Mouse (Mus musculus) liver, embryonic 14.5 days (tissue): Measurements from ENCODE around the gene Soat2. TPM values are rescaled to one million over a fixed set of nuclear protein-coding genes. Genes with fewer than 3 reads are reported as not detected.

ENCODE experiments used
- ATAC-seq: fragments of 200-750 bp; cut with Nextera tagmentation; 2 replicates; pipeline ENCODE4 v1.8.0; 2017; ENCODE audit warnings: moderate number of reproducible peaks, mild to moderate bottlenecking, moderate library complexity; ENCODE audit not compliant: insufficient read depth
- DNase-seq, 3 experiments: peaks; one replicate each; pipeline ENCODE4 v3.0.0-alpha.2; 2012 to 2013; ENCODE audit warnings: low read depth in 3 of 3, low spot score in 3 of 3
- H3K27ac ChIP-seq: fragments of 300-500 bp; sonication (generic); 2 replicates; pipeline ENCODE4 v1.5.1; 2014; ENCODE audit warnings: moderate library complexity, mild to moderate bottlenecking, control low read depth, inconsistent platforms
- H3K27me3 ChIP-seq: fragments of 300-500 bp; sonication (generic); 2 replicates; pipeline ENCODE4 v1.6.1; 2014; ENCODE audit warnings: mild to moderate bottlenecking, low read length, moderate library complexity; ENCODE audit not compliant: control insufficient read depth, insufficient read depth
- H3K36me3 ChIP-seq: fragments of 300-500 bp; sonication (generic); replicated peaks from 2 replicates; pipeline ENCODE4 v1.6.1; 2014; ENCODE audit warnings: low read depth; ENCODE audit not compliant: control insufficient read depth, insufficient read depth
- H3K4me1 ChIP-seq, 2 experiments: fragments of 200-500 bp in 1 of 2; fragments of 300-500 bp in 1 of 2; sonication (generic) in 1 of 2; replicated peaks; 2 replicates each; pipeline ENCODE4 v1.6.1; 2012 to 2014; ENCODE audit warnings: antibody characterized with exemption in 1 of 2, inconsistent platforms in 1 of 2, low read length in 1 of 2; ENCODE audit not compliant: control insufficient read depth in 2 of 2, insufficient read depth in 2 of 2
- H3K4me2 ChIP-seq: fragments of 300-500 bp; sonication (generic); 2 replicates; pipeline ENCODE4 v1.6.1; 2014; ENCODE audit warnings: low read depth, mild to moderate bottlenecking, control low read depth, moderate library complexity
- H3K4me3 ChIP-seq, 2 experiments: fragments of 200-500 bp in 1 of 2; fragments of 300-500 bp in 1 of 2; sonication (generic) in 1 of 2; 2 replicates each; pipeline ENCODE4 v1.5.1; 2012 to 2014; ENCODE audit warnings: low read depth in 2 of 2, low read length in 2 of 2, mild to moderate bottlenecking in 2 of 2, control low read depth in 1 of 2, inconsistent platforms in 1 of 2, moderate library complexity in 1 of 2; ENCODE audit not compliant: insufficient read depth in 1 of 2
- H3K9ac ChIP-seq: fragments of 300-500 bp; sonication (generic); replicated peaks from 2 replicates; pipeline ENCODE4 v1.6.1; 2014; ENCODE audit warnings: mild to moderate bottlenecking, control low read depth, moderate library complexity
- H3K9me3 ChIP-seq: fragments of 300-500 bp; sonication (generic); 2 replicates; pipeline ENCODE4 v1.6.1; 2016; ENCODE audit warnings: low read length, mixed read lengths; ENCODE audit not compliant: control insufficient read depth
- CTCF ChIP-seq: IDR thresholded peaks from 2 replicates; pipeline ENCODE4 v1.5.1; 2016; ENCODE audit warnings: antibody characterized with exemption, low read depth, control low read depth
- EP300 ChIP-seq: IDR thresholded peaks from 2 replicates; pipeline ENCODE4 v1.6.1; 2016; ENCODE audit warnings: antibody characterized with exemption, low read depth
- WGBS: fragments of 180-500 bp; shearing (Covaris S2); extraction: QIAGEN DNeasy Blood & Tissue Kit; methylation state at CpG from one replicate; pipeline ENCODE4 v1.1.7; 2014; ENCODE audit not compliant: insufficient replicate concordance; 5-methylcytosine and 5-hydroxymethylcytosine counted together
- polyA plus RNA-seq, 2 experiments: library from polyadenylated mRNA; depleted of rRNA in 1 of 2; stranded (reverse) in 1 of 2; unstranded in 1 of 2; fragments of >200 nt; fragmentation: Nextera tagmentation in 1 of 2; extraction: Ambion mirVana in 1 of 2; gene quantifications; 2 replicates each; pipeline versions ENCODE4 v1.2.1 to v1.2.3; 2012 to 2014

Gene Soat2
- polyA plus RNA-seq, 2 experiments: 21.9 to 34.4 TPM

DNA sequence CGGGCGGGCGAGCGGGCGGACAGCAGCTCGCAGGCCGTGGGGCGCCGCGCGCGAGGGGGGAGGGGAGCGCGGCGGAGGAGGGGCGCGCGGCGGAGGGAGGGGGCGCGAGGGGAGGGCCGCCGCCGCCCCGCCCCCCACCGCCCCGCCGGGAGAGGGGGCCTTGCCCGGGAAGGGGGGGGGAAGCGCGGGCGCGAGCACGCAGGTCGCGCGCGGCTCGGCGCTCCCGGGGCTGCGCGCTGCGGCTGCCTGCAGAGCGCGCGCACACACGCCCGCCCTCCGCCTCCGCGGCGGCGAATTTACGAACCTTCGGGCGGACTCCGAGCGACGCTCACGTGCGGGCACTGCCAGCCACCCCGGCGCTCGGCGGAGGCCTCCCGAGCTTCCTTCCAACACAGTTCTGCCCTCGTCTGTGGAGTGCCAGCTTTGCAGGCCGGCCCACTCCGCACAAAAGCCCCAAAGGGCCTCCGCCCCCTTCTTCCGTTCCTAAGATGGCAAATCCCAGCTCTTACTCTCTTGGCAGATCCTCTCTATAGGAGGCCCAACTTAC lies 53.6 kb downstream of the Soat2 start:
- peak overlapping the region; percentile 90 to 97 for H3K4me3 ChIP-seq
- H3K36me3 ChIP-seq: peaks cover 20% of the 10 kb centered on the region
- H3K27me3 ChIP-seq: no peaks in the 10 kb centered on the region
- TF ChIP-seq CTCF (no peak), EP300 (no peak)
- peak overlapping the region; percentile 93 for H3K9ac ChIP-seq
- H3K27ac ChIP-seq: peak overlapping the region; percentile 72
- peak; percentile 63 for ATAC-seq
- peak overlapping the region; percentile 99 for H3K4me2 ChIP-seq
- WGBS: 0% methylated on average over 37 of the region's 72 CpGs
- no peaks in the 10 kb centered on the region for H3K9me3 ChIP-seq
- H3K4me1 ChIP-seq: peaks cover 8 to 21% of the 10 kb centered on the region in 2 experiments
- DNase-seq: peak; percentile 39 to 51 (median 47)

DNA sequence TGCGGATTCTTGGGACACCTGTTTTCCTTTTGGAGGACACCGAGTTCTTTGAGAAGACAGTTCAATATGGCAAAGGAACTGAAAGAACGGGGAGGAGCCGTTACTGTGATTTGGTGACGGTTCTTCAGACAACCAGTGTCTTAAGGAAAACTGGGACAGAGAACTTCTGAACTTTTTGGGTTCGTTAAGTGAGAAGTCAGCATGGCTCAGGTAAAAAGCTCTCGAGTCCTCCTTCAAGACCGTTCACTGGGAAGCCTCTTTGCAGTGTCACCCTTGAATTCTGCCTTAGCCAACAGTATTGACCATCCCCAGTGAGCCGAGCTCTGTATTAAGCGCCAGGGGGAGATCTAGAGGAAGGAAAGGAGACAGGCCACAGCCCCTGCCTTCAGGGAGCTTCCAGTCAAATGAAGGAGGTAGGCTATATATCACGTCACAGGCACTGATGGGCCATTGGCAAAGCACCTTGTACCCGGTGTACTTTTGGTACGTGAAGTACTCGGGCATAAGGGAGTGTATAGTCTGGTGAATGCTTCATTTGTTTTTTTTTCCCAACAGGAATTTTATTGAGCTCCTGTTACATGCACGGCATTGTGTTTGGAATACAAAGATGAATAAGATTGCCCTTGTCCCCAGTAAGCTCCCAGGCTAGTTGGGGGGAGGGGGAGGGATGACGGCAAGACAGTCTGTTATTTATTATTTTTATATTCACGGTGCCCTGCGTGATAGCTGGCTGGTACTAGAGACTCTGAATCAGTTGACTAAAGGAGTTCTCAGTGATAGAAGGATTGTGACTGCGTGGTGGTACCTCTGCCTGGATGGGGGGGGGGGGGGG lies 54.6 kb downstream of the Soat2 start, which contains the start of gene Csad:
Csad (minus strand) TSS at position 51 of the 832 bp plus-strand sequence.
- Histone ChIP-seq H3K4me2 (peak within 1 kb of the TSS; percentile 99), H3K9ac (peak within 1 kb of the TSS; percentile 93), H3K27ac (peak within 1 kb of the TSS; percentile 72), H3K9me3 (no peaks in the 10 kb centered on the region), H3K4me3 (peak within 1 kb of the TSS; percentile 90 to 97), H3K4me1 (peaks cover 8 to 21% of the 10 kb centered on the region in 2 experiments), H3K27me3 (no peaks in the 10 kb centered on the region), H3K36me3 (peaks cover 26% of the 10 kb centered on the region)
- ATAC-seq (no peak), DNase-seq (no peak)
- TF ChIP-seq CTCF (no peak), EP300 (no peak)
- 72% methylated on average over 19 of the region's 19 CpGs for WGBS

DNA sequence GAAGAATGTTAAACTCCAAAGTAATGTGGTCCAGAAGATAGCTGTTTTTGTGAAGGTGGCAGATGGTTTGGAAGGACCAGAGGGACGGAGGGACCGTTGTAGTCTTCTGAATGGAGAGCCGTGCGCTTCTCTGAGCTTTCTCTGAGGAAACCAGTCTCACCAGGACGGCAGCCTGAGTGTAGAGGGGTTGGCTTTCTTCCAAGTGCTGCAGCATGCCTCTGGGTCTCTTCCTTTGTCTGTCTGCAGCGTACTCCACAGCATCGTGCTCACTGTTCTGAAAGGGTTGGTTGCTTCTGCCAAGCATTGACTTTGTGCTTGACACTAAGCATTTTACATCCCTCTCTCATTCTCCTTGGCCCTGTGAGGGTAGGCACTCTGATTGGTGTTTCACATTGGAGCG lies 55.5 kb downstream of the Soat2 start:
- peaks cover 8 to 21% of the 10 kb centered on the region in 2 experiments for H3K4me1 ChIP-seq
- H3K9ac ChIP-seq: no peak overlapping the region; the same call in 1 of the 2 replicates
- H3K4me2 ChIP-seq: peak overlapping the region; percentile 20; the same call in 1 of the 2 replicates
- no peaks in the 10 kb centered on the region for H3K27me3 ChIP-seq
- ATAC-seq: no peak
- 75% methylated on average over 8 of the region's 8 CpGs for WGBS
- H3K9me3 ChIP-seq: no peaks in the 10 kb centered on the region
- no peak for TF ChIP-seq CTCF
- TF ChIP-seq EP300: no peak
- H3K36me3 ChIP-seq: peaks cover 29% of the 10 kb centered on the region
- H3K4me3 ChIP-seq: no peak overlapping the region
- H3K27ac ChIP-seq: no peak overlapping the region
- DNase-seq: no peak

DNA sequence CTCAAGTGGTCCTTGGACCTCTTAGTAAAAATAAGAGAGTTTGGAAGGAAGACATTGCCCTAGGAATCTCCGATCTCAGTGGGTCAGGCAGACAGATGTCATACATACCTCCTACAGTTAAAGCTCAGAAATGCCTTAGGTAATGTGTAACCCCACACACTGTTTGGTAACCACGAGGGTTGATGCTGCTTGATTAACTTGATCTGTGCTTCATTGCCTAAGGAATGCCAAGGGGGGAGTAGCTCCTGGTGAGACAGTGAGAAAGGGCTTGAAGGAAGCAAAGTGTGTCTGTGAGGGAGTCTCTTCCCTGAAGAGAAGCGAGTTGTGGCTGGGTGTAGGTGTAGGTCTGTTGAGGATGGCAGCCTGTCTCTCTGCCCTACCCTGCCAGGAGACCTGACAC lies 57.0 kb downstream of the Soat2 start:
- Histone ChIP-seq H3K36me3 (peaks cover 36% of the 10 kb centered on the region), H3K9ac (no peak overlapping the region), H3K4me1 (peaks cover 7 to 19% of the 10 kb centered on the region in 2 experiments), H3K4me2 (no peak overlapping the region), H3K9me3 (no peaks in the 10 kb centered on the region), H3K27me3 (no peaks in the 10 kb centered on the region), H3K27ac (no peak overlapping the region), H3K4me3 (no peak overlapping the region)
- DNase-seq (no peak), ATAC-seq (no peak)
- TF ChIP-seq EP300 (no peak), CTCF (no peak)
- 67% methylated on average over 3 of the region's 3 CpGs for WGBS

DNA sequence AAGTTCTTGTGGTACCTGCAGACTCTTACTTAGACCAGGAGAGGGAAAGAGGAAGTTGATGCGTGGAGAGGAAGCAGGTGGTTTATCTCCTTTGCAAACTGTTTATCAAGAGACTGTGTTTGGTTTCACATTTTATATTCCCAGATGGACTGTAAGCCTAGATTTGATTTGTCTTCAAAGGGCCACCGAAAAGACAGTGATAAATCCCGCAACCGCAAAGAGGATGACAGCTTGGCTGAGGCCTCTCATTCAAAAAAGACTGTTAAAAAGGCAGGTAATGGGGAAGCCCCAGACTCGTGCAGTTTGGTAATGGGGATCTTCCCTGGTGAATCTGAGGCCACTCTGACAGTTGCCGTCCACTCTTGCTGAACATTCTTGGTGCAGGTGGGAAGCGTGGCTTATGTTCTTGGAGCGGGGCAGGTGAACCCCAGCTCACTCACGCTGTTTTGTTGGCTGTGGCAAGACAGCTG lies 57.8 kb downstream of the Soat2 start:
- no peak for ATAC-seq
- H3K9me3 ChIP-seq: no peaks in the 10 kb centered on the region
- 48% methylated on average over 9 of the region's 9 CpGs for WGBS
- H3K4me3 ChIP-seq: no peak overlapping the region
- H3K36me3 ChIP-seq: peaks cover 44% of the 10 kb centered on the region
- no peak overlapping the region for H3K4me2 ChIP-seq
- H3K27me3 ChIP-seq: no peaks in the 10 kb centered on the region
- no peak overlapping the region for H3K9ac ChIP-seq
- no peak overlapping the region for H3K27ac ChIP-seq
- DNase-seq: no peak
- no peak for TF ChIP-seq CTCF
- no peak for TF ChIP-seq EP300
- peaks cover 6 to 14% of the 10 kb centered on the region in 2 experiments for H3K4me1 ChIP-seq
